Mouse (Mus musculus): ENCODE data around the gene Thumpd2.

Thumpd2 gene

GRCm38 (mm10) chr17:81032957-81033356 lies 31.9 kb downstream of the Thumpd2 start:
- no peak for DNase-seq (ENCODE audit: low spot score)

- no peak for DNase-seq (ENCODE audit: low spot score)
These were observed 32.9 kb downstream of the Thumpd2 start for GRCm38 (mm10) chr17:81031830-81032442.

GRCm38 (mm10) chr17:81027331-81027730 lies 37.6 kb downstream of the Thumpd2 start:
- no peak for DNase-seq (ENCODE audit: low spot score)

- no peak for DNase-seq (ENCODE audit: low spot score)
These were observed 47.8 kb downstream of the Thumpd2 start for GRCm38 (mm10) chr17:81017132-81017531.

GRCm38 (mm10) chr17:81015814-81016447 lies 49.0 kb downstream of the Thumpd2 start:
- DNase-seq (ENCODE audit: low spot score): no peak

GRCm38 (mm10) chr17:81010844-81011685 lies 53.8 kb downstream of the Thumpd2 start:
- DNase-seq (ENCODE audit: low spot score): no peak

- no peak for DNase-seq (ENCODE audit: low spot score)
These were observed 54.7 kb downstream of the Thumpd2 start for GRCm38 (mm10) chr17:81010199-81010598.

DNA sequence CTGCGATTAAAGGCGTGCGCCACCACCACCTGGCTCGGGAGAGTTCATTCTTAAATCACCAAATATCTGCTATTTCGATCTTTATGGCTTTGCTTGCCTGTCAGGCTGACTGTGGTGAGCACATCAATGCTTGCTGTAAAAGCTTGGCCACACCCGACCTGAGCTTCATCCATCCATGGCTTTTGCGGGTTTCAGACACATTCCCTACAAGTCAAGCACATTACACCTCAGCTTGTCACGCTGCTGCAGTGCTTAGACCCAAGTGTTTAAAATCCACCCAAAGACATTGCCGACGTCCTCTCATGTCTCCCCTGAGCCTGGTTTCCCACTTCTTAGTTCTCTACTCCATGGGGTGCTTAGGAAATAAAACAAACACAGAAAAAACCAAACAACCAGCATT lies 55.8 kb downstream of the Thumpd2 start:
- DNase-seq (ENCODE audit: low spot score): no peak

- DNase-seq (ENCODE audit: low spot score): no peak
These were observed 59.6 kb downstream of the Thumpd2 start for GRCm38 (mm10) chr17:81005292-81005691.

GRCm38 (mm10) chr17:81004454-81004853 lies 60.4 kb downstream of the Thumpd2 start:
- DNase-seq (ENCODE audit: low spot score): no peak

GRCm38 (mm10) chr17:81002130-81002529 lies 62.8 kb downstream of the Thumpd2 start:
- no peak for DNase-seq (ENCODE audit: low spot score)

GRCm38 (mm10) chr17:81001647-81002046 lies 63.2 kb downstream of the Thumpd2 start:
- DNase-seq (ENCODE audit: low spot score): no peak

DNA sequence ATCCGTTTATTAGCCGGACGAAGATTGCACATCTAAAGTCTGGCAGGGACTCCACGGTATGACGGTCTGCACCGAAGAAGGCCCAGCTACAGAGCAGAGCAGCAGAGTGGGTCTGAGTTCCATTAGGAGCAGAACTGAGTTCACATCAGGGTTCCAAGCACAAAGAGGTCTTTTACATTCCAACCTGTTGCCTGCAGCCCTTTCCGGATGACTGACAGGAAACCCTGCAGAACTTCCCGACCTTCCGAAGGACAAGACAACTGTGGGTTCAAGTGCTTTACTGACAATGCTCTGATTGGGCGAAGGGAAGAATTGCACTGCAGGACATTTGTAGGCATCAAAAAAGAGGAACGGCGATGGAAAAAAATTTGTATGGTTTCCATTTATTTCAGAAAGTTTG lies 63.9 kb downstream of the Thumpd2 start:
- no peak for DNase-seq (ENCODE audit: low spot score)

DNA sequence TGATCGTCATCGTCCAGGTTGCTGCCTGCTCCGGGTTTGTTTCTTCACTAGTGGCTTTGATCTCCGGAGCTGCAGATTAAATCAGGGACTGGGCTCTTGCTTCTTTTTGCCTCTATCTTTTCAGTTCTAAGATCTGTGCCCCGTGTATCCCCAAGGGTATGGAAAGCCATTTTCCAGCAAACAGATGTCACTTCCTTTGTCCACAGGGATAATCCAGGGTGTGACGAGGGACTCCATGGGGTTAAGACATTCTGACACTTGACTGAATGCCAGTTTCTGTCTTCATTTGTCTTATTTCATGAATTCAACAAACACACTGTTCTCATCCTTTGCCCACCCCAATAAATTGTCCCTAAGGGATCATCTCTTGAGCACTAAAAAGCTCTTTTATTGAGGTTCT lies 65.9 kb downstream of the Thumpd2 start:
- DNase-seq (ENCODE audit: low spot score): no peak

GRCm38 (mm10) chr17:80997226-80997625 lies 67.7 kb downstream of the Thumpd2 start:
- DNase-seq (ENCODE audit: low spot score): no peak

GRCm38 (mm10) chr17:80991535-80992127 lies 73.3 kb downstream of the Thumpd2 start:
- DNase-seq (ENCODE audit: low spot score): no peak

DNA sequence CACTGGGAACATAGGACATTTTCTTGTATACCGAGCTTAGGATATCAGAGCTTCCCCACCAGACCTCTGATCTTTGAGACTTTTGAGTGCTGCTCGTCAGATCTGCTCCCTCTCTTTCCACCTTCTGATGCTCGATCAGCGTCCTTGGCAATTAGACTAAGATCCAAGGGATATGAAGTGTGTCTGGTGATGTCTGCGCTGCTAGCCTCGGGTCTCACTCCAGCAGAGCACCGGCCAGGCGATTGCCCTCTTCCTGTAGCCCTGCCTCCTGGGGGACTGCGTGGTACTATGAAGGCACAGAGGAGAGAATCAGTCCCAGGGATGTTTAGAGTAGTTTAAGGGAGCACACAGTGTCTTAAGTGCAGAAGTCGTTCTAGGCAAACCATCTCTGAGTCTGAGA lies 81.9 kb downstream of the Thumpd2 start:
- no peak for DNase-seq (ENCODE audit: low spot score)

DNA sequence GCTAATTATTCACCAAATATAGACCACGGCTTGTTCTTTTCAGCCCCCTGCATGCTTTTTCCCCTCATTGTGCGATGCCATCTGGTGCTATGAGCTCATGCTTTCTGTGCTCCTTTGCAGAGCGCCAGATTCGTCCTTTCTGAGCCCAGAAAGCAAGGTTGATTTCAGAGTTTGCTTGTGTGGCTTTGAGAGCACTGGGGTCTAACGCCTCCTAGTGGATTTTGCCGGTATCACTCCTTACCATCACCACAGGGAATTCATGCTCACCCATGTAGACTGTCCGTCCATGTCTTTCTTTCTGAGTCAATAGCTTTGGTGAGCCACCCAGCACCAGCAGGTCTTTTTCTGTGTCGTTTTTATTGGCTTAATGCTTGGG lies 82.5 kb downstream of the Thumpd2 start:
- DNase-seq (ENCODE audit: low spot score): peak; percentile 84

DNA sequence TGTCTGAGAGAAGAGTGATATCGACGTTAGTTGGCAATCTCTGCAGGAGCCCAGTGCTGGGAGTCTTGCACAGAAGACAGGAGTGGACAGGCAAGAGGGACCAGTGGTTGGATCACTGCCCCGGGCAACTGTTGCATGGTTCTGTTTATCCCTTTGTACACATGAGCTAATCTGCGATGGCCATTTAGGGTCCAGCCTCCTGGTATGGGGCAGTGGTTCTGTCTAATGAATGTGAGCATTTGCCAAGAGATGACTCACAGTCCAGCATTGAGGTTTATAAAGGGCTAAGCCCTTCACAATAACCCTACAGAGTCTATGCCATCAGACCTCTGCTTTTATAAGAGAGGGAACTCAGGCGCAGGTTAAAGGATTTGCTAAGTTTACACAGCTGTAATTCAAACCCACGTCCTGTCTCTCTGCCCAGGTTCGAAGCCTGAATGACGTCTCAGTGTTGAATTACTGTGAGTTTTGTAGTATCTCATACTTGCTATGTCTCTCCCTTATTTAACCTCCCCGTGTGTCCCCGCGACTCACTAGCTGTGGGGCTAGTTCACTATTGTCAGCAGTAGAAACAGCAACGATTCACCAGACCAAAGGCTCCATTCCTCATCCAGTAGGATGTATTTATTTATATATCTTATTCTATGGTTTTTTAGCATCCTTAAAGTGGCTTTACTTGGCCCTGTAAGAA lies 83.0 kb downstream of the Thumpd2 start:
- DNase-seq (ENCODE audit: low spot score): no peak

DNA sequence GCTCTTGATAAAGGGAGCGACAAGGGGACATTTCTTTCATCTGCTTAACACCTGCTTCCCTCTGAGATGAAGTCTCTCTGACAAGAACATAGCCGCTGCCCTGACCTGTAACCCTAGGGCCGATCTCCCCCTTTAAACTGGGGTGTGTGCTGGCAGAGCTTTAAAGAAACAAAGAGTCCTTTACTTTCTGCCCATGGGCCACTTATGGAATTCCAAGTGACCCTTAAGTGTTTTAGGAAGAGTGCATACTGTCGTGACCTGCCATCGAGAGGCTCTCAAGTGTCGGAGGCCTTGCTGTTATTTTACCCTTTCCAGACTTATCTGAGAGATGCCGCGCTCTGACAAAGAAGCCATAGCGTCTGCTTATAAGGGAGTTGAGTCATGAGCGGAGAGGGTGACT lies 84.8 kb downstream of the Thumpd2 start:
- DNase-seq (ENCODE audit: low spot score): no peak

DNA sequence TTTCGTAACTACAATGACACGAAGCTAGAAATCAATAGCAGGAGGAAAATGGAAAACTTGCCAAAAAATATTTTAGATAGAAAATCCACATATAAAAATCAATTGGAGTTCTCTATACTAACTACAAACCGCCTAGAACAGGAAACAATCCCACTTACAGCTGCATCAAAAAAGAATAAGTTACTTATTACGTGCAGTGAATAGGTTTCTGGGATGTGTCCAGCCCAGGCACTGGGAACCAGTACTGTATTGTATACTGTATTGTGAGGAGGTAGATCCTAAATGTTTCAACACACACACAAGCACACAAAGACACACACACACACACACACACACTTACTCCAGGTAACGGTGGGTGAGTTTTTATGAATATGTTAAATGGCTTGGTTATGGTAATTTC lies 87.6 kb downstream of the Thumpd2 start:
- no peak for DNase-seq (ENCODE audit: low spot score)
